Mouse (Mus musculus) neural tube, embryonic 13.5 days (tissue): ENCODE results near the gene Fam189a1. TPM values are rescaled to one million over a fixed set of nuclear protein-coding genes. Genes with fewer than 3 reads are reported as not detected.

Experiments used
- ATAC-seq: fragments of 200-750 bp; cut with Nextera tagmentation; 2 replicates; pipeline ENCODE4 v1.8.0; 2017; ENCODE audit warnings: low read depth, mild to moderate bottlenecking, moderate TSS enrichment, moderate library complexity
- H3K27ac ChIP-seq: fragments of 300-500 bp; sonication (generic); replicated peaks from 2 replicates; pipeline ENCODE4 v1.5.1; 2015; ENCODE audit warnings: moderate library complexity, mild to moderate bottlenecking, inconsistent platforms
- H3K27me3 ChIP-seq: fragments of 300-500 bp; sonication (generic); 2 replicates; pipeline ENCODE4 v1.6.1; 2015; ENCODE audit warnings: mild to moderate bottlenecking, inconsistent platforms
- H3K36me3 ChIP-seq: fragments of 300-500 bp; sonication (generic); 2 replicates; pipeline ENCODE4 v1.6.1; 2015; ENCODE audit warnings: mild to moderate bottlenecking, inconsistent platforms
- H3K4me1 ChIP-seq: fragments of 300-500 bp; sonication (generic); replicated peaks from 2 replicates; pipeline ENCODE4 v1.6.1; 2015; ENCODE audit warnings: inconsistent platforms
- H3K4me2 ChIP-seq: fragments of 300-500 bp; sonication (generic); 2 replicates; pipeline ENCODE4 v1.6.1; 2015; ENCODE audit warnings: inconsistent platforms, mild to moderate bottlenecking, moderate library complexity
- H3K4me3 ChIP-seq: fragments of 300-500 bp; sonication (generic); 2 replicates; pipeline ENCODE4 v1.5.1; 2015; ENCODE audit warnings: mild to moderate bottlenecking, inconsistent platforms
- H3K9ac ChIP-seq: fragments of 300-500 bp; sonication (generic); 2 replicates; pipeline ENCODE4 v1.6.1; 2015; ENCODE audit warnings: moderate library complexity, mild to moderate bottlenecking, inconsistent platforms
- H3K9me3 ChIP-seq: fragments of 300-500 bp; sonication (generic); 2 replicates; pipeline ENCODE4 v1.6.1; 2016; ENCODE audit warnings: inconsistent platforms
- WGBS: fragments of 180-500 bp; shearing (Covaris S2); methylation state at CpG from one replicate; pipeline ENCODE4 v1.1.7; 2015; 5-methylcytosine and 5-hydroxymethylcytosine counted together
- microRNA-seq: library from miRNA; unstranded; fragments of <30 nt; microRNA quantifications from one replicate; pipeline ENCODE4, GENCODE M21; 2016
- polyA plus RNA-seq: library from polyadenylated mRNA; unstranded; fragments of >200 nt; fragmentation: Nextera tagmentation; extraction: Ambion mirVana; gene quantifications from 2 replicates; pipeline ENCODE4 v1.2.1, GENCODE M21; 2015

Gene Fam189a1
- polyA plus RNA-seq, 1 experiment from 2014 or later = 10.8 TPM

DNA sequence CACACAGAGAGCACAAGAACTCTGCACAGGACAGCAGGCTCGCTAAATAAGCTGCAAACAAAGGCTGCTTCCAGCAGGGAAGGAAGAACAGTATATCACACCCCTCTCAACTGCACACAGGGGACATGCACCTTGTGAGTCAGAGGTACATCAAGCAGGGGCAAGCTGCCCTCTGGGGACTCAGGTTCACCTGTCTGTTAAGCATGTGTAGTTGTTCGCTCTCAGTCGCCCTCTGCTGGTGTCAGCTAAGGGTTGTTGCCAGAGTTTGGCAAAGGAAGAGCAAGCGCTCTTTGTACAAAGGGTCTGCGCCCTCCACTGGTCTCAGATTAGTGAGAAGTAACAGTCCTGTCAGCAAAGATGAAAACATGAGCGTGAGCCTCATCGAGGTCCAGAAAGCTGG, 426.6 kb downstream of the Fam189a1 start:
- Histone ChIP-seq H3K4me2 (no peak overlapping the region), H3K9ac (no peak overlapping the region), H3K4me3 (no peak overlapping the region), H3K27me3 (no peaks in the 10 kb centered on the region), H3K27ac (0 out of 2 replicates have a peak overlapping the region, but pooled peaks have one; percentile 42), H3K4me1 (peaks cover 36% of the 10 kb centered on the region), H3K36me3 (no peaks in the 10 kb centered on the region), H3K9me3 (no peaks in the 10 kb centered on the region)
- 25% methylated on average over 7 of the region's 7 CpGs for WGBS
- peak; percentile 37 for ATAC-seq

DNA sequence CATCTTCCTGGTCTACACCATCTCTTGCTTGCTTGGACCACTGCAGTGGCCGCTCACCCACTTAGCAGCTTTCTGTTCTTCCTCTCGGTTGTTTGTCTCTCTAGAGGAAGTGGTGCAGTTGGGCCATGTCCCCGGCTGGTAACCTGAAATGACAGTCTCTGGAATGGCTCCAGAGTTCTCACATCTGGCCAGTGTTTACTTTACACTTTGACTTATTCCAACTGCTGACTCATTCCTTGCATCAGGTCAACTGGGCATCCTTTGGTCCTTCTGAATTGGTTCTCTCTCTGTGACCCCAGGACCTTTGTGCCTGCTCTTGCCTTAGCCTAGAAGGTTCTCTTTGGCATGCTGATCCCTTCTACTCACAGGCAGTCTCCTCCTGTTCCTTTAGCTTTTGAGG, 427.6 kb downstream of the Fam189a1 start:
- 82% methylated on average over 3 of the region's 3 CpGs for WGBS
- H3K9ac ChIP-seq = no peak overlapping the region
- ATAC-seq = no peak
- peaks cover 36% of the 10 kb centered on the region for H3K4me1 ChIP-seq
- 0 out of 2 replicates have a peak overlapping the region, but pooled peaks have one; percentile 46 for H3K27ac ChIP-seq
- no peak overlapping the region for H3K4me2 ChIP-seq
- H3K27me3 ChIP-seq = no peaks in the 10 kb centered on the region
- no peak overlapping the region for H3K4me3 ChIP-seq
- H3K36me3 ChIP-seq = no peaks in the 10 kb centered on the region
- no peaks in the 10 kb centered on the region for H3K9me3 ChIP-seq

DNA sequence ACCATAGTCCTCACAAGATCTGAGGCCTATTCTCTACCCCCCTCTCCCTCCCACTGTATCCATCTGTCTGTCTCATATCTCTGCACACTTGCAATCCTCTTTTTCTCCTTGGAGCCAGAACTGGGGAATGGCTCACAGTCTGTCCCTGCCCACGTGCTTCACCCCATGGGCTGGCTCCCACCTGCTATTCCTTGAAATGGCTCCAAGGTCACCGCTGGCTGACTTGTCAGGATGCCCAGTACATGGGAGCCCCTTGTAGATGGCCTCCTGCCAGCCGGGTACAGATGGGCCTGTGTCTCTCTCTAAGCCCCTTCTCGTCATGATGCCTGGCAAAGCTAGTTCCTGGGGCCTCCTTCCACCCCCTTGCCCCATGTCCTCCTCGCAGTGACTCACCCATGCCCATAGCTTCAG, 428.2 kb downstream of the Fam189a1 start:
- WGBS = 64% methylated on average over 5 of the region's 5 CpGs
- Histone ChIP-seq H3K27me3 (no peaks in the 10 kb centered on the region), H3K36me3 (no peaks in the 10 kb centered on the region), H3K9me3 (no peaks in the 10 kb centered on the region), H3K4me1 (peaks cover 36% of the 10 kb centered on the region), H3K4me3 (no peak overlapping the region), H3K4me2 (no peak overlapping the region), H3K9ac (no peak overlapping the region), H3K27ac (peak overlapping the region; percentile 46; the same call in 1 of the 2 replicates)
- ATAC-seq = peak; percentile 32

DNA sequence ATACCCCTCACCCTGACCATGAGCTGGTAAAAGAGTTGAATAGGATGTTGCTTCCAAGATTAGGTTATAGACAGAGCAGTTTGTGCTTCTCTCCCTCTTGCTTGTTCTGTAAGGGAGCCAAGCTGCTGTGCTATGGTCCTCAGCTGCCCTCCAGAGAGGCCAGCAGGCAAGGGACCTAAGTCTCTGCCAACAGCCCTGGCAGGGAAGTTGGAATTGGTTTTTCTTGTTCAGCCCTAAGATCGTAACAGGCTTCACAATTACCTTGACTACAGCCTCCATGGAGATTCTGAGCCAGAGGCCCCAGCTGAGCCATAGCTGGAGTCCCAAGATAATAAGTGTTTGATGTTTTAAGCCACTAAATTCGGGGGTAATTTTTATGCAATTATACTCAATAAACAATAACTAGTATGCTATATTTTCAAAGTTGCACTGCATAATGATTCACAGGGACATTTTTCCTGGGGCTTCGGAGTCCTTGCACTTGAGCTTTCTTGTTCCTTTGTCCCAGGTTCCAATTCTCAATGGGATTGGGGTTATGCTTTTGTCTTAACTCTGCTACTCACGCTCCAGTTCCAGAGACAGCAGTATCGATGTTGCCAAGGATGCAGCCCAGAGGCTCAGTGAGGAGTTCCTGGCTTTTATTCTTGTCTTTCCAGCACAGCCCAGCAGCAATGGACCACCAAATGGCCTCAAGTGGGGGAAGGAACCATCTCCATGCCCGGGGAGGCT, 430.2 kb downstream of the Fam189a1 start:
- WGBS = 65% methylated on average over 6 of the region's 6 CpGs
- no peak overlapping the region for H3K4me2 ChIP-seq
- no peaks in the 10 kb centered on the region for H3K9me3 ChIP-seq
- H3K9ac ChIP-seq = no peak overlapping the region
- no peaks in the 10 kb centered on the region for H3K36me3 ChIP-seq
- no peak overlapping the region for H3K4me3 ChIP-seq
- no peak for ATAC-seq
- H3K27me3 ChIP-seq = no peaks in the 10 kb centered on the region
- H3K27ac ChIP-seq = peak overlapping the region; percentile 68
- H3K4me1 ChIP-seq = peaks cover 36% of the 10 kb centered on the region

DNA sequence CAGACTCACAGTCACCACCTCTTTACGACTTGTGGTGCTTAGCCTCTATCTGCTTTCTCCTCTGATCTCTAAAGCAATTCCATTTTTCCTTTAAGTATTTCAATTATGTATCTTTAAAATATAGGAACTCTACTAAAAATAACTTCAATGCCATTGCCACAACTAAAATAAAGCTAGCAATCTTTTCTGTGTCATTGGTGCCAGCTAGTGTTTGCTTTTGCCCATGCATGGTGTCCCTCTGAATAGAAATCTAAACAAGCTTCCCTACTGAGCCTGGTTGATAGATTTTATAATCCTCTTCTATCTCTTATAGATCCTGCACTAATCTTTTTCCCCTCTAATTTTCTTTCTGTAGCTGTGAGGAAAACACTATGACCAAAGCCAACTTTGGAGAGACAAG, 432.0 kb downstream of the Fam189a1 start:
- Histone ChIP-seq H3K4me1 (peaks cover 28% of the 10 kb centered on the region), H3K9ac (no peak overlapping the region), H3K27me3 (no peaks in the 10 kb centered on the region), H3K4me3 (no peak overlapping the region), H3K36me3 (peaks cover 2% of the 10 kb centered on the region; the same call in 1 of the 2 replicates), H3K4me2 (no peak overlapping the region), H3K9me3 (no peaks in the 10 kb centered on the region), H3K27ac (no peak overlapping the region)
- 95% methylated on average over 1 of the region's 1 CpGs for WGBS
- no peak for ATAC-seq

DNA sequence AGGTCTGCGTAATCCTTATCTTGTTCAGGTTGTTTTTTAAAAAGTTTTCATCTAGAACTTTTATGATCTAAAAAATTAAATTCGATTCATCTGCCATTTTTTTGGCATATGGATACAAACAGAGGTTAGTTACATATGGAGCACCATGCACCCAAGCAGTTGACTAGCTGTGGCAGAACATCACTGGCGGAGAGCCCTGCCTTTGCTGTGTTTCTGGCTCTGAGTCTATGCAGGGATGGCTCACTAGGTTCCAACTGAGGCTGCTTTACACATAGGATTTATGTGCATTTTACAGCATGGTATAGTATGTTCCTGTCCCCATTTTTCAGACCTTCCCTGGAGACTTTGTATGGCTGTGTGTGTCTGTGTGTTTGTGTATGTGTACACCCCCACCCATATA, 433.1 kb downstream of the Fam189a1 start:
- no peak overlapping the region for H3K27ac ChIP-seq
- no peaks in the 10 kb centered on the region for H3K27me3 ChIP-seq
- no peak for ATAC-seq
- no peak overlapping the region for H3K9ac ChIP-seq
- H3K4me3 ChIP-seq = no peak overlapping the region
- H3K4me1 ChIP-seq = peaks cover 19% of the 10 kb centered on the region
- peaks cover 7% of the 10 kb centered on the region; the same call in 1 of the 2 replicates for H3K36me3 ChIP-seq
- no peaks in the 10 kb centered on the region for H3K9me3 ChIP-seq
- H3K4me2 ChIP-seq = no peak overlapping the region
- 86% methylated on average over 3 of the region's 3 CpGs for WGBS

DNA sequence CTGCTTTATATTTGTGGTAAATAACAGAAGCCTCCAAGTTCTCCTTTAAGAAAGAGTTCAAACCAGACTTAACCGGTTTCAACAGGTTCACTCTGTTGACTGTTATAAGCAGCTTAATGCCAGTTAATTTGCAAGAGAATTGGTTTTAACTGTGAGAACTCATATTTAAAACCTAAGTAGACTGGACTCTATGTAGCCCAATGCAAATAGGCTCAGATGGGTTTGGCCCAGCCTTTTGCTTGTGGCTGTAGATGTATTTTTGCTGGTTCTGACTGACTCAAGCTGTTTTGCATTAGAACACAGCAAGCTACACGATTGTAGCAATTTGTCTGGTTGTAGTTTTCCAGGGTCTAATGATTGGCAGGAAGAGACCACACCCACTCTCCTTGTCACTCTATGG, 440.1 kb downstream of the Fam189a1 start:
- Histone ChIP-seq H3K27me3 (no peaks in the 10 kb centered on the region), H3K4me1 (no peaks in the 10 kb centered on the region), H3K4me2 (no peak overlapping the region), H3K9ac (no peak overlapping the region), H3K9me3 (no peaks in the 10 kb centered on the region), H3K36me3 (peaks cover 31% of the 10 kb centered on the region), H3K27ac (no peak overlapping the region), H3K4me3 (no peak overlapping the region)
- no peak for ATAC-seq
- 79% methylated on average over 2 of the region's 2 CpGs for WGBS

DNA sequence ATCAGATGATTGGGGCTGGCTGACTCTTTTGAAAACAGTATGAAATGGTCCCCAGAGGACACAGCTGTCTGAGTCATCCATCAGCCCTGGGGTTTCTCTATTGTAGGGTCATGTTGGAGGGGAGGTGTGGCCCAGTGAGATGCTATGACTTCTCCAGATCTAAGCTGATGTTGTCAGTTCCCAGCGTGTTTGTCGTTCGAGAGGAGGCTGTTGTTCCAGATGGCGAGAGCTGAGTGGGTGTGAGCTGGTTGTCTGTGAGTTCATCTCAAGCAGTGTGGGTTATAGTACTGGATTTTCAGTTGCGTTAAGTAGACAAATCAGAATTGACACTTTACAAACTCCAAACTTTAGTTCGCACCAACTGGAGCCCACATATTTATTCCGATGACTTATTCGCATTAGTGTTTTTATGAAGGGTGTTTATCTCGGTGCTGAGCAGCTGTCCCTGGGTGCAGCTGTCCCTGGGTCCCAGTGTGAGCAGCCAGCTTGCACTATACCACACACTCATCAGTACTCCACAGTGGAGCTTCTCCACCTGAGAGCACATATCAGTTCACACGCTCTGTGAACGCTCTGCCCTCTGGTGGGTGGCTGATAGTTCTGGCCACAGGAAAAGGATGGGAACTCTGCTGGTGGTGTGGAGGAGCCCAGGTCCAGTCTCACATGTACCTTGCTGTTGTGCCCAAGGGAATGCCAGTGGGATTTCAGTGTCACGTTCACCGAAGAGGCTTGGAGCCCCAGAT, 446.7 kb downstream of the Fam189a1 start:
- no peaks in the 10 kb centered on the region for H3K27me3 ChIP-seq
- 83% methylated on average over 13 of the region's 13 CpGs for WGBS
- peak; percentile 72; the same call in 1 of the 2 replicates for ATAC-seq
- 0 out of 2 replicates have a peak, but pooled peaks cover 4% of the 10 kb centered on the region for H3K36me3 ChIP-seq
- H3K27ac ChIP-seq = no peak overlapping the region
- H3K4me3 ChIP-seq = no peak overlapping the region
- no peak overlapping the region for H3K4me2 ChIP-seq
- H3K4me1 ChIP-seq = peaks cover 12% of the 10 kb centered on the region; the same call in 1 of the 2 replicates
- H3K9me3 ChIP-seq = no peaks in the 10 kb centered on the region
- no peak overlapping the region for H3K9ac ChIP-seq

DNA sequence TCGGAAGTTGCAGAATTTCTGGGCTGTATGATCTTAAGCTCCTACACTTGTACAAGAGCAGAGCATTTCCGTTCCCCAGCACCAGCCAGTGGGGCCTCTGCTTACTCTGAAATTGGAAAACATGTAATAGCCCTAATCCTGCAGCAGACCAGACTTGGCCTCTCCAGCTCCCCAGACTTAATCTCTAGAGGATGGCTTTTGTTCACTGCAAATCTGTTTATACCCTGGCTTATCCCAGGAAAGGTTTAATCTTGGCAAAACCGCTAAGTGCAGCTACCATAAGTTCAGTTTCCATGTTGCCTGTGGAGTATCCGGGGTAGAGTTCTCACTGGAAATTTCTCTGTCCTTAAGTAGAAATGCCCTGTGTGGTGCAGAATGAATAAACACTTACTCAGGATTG, 448.2 kb downstream of the Fam189a1 start:
- Histone ChIP-seq H3K27ac (no peak overlapping the region), H3K4me1 (peaks cover 12% of the 10 kb centered on the region; the same call in 1 of the 2 replicates), H3K9ac (no peak overlapping the region), H3K36me3 (no peaks in the 10 kb centered on the region), H3K9me3 (no peaks in the 10 kb centered on the region), H3K27me3 (no peaks in the 10 kb centered on the region), H3K4me2 (no peak overlapping the region), H3K4me3 (no peak overlapping the region)
- WGBS = 92% methylated on average over 4 of the region's 4 CpGs
- no peak for ATAC-seq

Small RNA genes within 50 kb of the gene (microRNA-seq; reads per million reads assigned to microRNA genes)
- not detected for gene Gm25249
